Mouse (Mus musculus) olfactory bulb, adult 2 months (tissue): ENCODE data around the gene D7Ertd443e.

ENCODE experiments used
- CTCF ChIP-seq: fragments of 200-500 bp; IDR thresholded peaks from 2 replicates; pipeline ENCODE4 v1.5.1; 2012; ENCODE audit warnings: low read depth, mild to moderate bottlenecking, low read length, moderate library complexity; ENCODE audit not compliant: insufficient read depth
- POLR2A ChIP-seq: fragments of 200-500 bp; IDR thresholded peaks from 2 replicates; pipeline ENCODE4 v1.6.1; 2012; ENCODE audit warnings: mild to moderate bottlenecking, low read depth, low read length, moderate library complexity; ENCODE audit not compliant: insufficient read depth

DNA sequence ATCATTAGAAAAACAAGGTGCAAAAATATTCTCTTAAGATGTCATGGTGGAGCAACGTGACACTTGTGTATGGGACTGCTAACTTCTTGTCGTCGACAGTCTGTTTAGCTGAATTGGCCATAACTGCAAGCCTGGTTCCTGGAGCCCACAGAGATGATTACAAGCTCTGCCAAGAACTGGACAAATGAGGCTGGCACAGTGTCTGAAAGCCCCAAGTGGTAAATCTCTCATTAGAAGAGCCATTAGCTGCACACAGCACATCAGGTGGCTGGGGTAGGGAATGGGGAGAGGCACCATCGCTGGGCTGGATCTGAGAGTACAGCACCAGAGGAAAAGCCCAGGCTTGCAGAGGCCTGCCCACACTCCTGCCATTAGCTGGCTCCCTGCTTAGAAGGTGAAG lies 16.2 kb downstream of the D7Ertd443e start:
- TF ChIP-seq CTCF (no peak), POLR2A (no peak)
